Mouse (Mus musculus): ENCODE data around the gene Lig1. TPM values are rescaled to one million over a fixed set of nuclear protein-coding genes. Genes with fewer than 3 reads are reported as not detected.
"Not testable (repeated sequence)": the region's sequence is repeated elsewhere in the genome, so short reads cannot be mapped to it uniquely, and the experiment has no call there.

Lig1 gene
- polyA plus RNA-seq, 1 experiment from 2014 or later: 62.0 TPM

GRCm38 (mm10) chr7:13278308-13278891 is 1.3 kb downstream of the Lig1 start, which contains the start of gene Zswim9:
Gene Zswim9, minus strand, starts transcription at chr7:13278721.
- H3K36me3 ChIP-seq (ENCODE audit: control insufficient read depth, insufficient read depth, low read length): peaks cover 39% of the 10 kb centered on the region
- DNase-seq (ENCODE audit: low spot score) (peak; percentile 98), ATAC-seq (peak; percentile 99)

DNA sequence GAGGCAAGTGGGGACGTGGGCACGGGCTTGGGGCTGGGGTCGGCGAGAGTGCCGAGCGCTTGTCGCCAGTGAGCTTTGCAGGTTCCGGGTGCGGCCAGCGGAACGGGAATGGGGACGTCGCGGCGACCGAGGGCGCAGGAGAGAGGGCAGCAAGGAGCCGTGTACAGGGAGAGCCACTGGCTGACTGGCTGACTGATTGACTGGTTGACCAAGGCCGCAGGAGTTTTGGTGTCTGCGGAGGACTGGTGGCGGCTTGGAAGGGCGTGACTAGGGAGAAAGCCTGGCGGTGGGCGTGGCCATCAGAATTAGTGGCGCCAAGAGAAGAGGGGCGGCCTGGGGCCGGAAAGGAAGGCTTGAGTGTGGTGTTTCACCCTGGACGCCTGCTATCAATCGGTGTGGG is 1.9 kb downstream of the Lig1 start:
- not testable (repeated sequence) for H3K27me3 ChIP-seq (replicated peaks; ENCODE audit: control insufficient read depth, insufficient read depth, low read length); H3K9ac ChIP-seq (ENCODE audit: low read length); H3K9me3 ChIP-seq (replicated peaks; ENCODE audit: control insufficient read depth, low read length); H3K27ac ChIP-seq (ENCODE audit: low read depth, low read length); H3K4me1 ChIP-seq (ENCODE audit: control insufficient read depth, insufficient read depth, low read length); DNase-seq (ENCODE audit: low spot score)
- peak overlapping the region; percentile 53 for H3K4me2 ChIP-seq (ENCODE audit: low read length)
- WGBS: 2% methylated on average over 10 of the region's 29 CpGs
- ATAC-seq: peak; percentile 65
- peaks cover 36% of the 10 kb centered on the region for H3K36me3 ChIP-seq (ENCODE audit: control insufficient read depth, insufficient read depth, low read length)
- H3K4me3 ChIP-seq (ENCODE audit: low read depth, low read length): peak overlapping the region; percentile 55

More at GRCm38 (mm10) chr7:13278308-13278891, 1.3 kb downstream of the Lig1 start, which contains the start of gene Zswim9:
- H3K27me3 ChIP-seq (replicated peaks; ENCODE audit: control insufficient read depth, insufficient read depth, low read length): no peaks in the 10 kb centered on the region
- no peaks in the 10 kb centered on the region for H3K9me3 ChIP-seq (replicated peaks; ENCODE audit: control insufficient read depth, low read length)
- peaks cover 4% of the 10 kb centered on the region; the same call in 1 of the 2 replicates for H3K4me1 ChIP-seq (ENCODE audit: control insufficient read depth, insufficient read depth, low read length)
- peak within 1 kb of the TSS; percentile 69 for H3K9ac ChIP-seq (ENCODE audit: low read length)
- H3K4me3 ChIP-seq (ENCODE audit: low read depth, low read length): peak within 1 kb of the TSS; percentile 55
- peak within 1 kb of the TSS; percentile 53 for H3K4me2 ChIP-seq (ENCODE audit: low read length)
- H3K27ac ChIP-seq (ENCODE audit: low read depth, low read length): peak within 1 kb of the TSS; percentile 81
- under 1% methylated on average over 39 of the region's 39 CpGs for WGBS

DNA sequence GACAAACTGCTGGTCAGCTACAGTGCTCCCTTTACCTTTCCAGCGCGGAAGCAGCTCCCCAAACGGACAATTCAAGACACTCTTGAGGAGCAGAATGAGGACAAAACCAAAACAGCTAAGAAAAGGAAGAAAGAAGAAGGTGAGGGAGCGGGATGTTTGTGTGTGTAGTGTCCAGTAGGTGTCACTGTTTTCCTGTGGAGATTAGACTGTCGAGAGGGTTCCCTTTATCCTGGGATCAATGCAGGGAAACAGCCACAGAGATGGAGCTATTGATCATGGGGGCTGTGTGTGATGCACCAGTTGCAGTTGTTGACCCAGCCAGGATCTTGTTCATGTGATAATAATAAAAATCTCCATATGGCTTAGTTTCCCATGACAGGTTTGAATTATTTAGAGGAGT is 11.5 kb downstream of the Lig1 start:
- DNase-seq (ENCODE audit: low spot score): peak; percentile 70
- peak; percentile 70 for ATAC-seq

GRCm38 (mm10) chr7:13290041-13290675 is 13.1 kb downstream of the Lig1 start:
- WGBS: 97% methylated on average over 1 of the region's 1 CpGs
- H3K9me3 ChIP-seq (replicated peaks; ENCODE audit: control insufficient read depth, low read length): no peaks in the 10 kb centered on the region
- DNase-seq (ENCODE audit: low spot score) (no peak), ATAC-seq (no peak)
- no peak overlapping the region for H3K27ac ChIP-seq (ENCODE audit: low read depth, low read length)
- H3K27me3 ChIP-seq (replicated peaks; ENCODE audit: control insufficient read depth, insufficient read depth, low read length): no peaks in the 10 kb centered on the region
- no peaks in the 10 kb centered on the region for H3K4me1 ChIP-seq (ENCODE audit: control insufficient read depth, insufficient read depth, low read length)
- H3K4me2 ChIP-seq (ENCODE audit: low read length): no peak overlapping the region
- peaks cover 78% of the 10 kb centered on the region for H3K36me3 ChIP-seq (ENCODE audit: control insufficient read depth, insufficient read depth, low read length)
- H3K9ac ChIP-seq (ENCODE audit: low read length): no peak overlapping the region
- no peak overlapping the region for H3K4me3 ChIP-seq (ENCODE audit: low read depth, low read length)

More for the DNA sequence above, 11.5 kb downstream of the Lig1 start:
- no peak overlapping the region for H3K4me2 ChIP-seq (ENCODE audit: low read length)
- no peaks in the 10 kb centered on the region for H3K27me3 ChIP-seq (replicated peaks; ENCODE audit: control insufficient read depth, insufficient read depth, low read length)
- H3K27ac ChIP-seq (ENCODE audit: low read depth, low read length): no peak overlapping the region
- no peak overlapping the region for H3K9ac ChIP-seq (ENCODE audit: low read length)
- no peaks in the 10 kb centered on the region for H3K4me1 ChIP-seq (ENCODE audit: control insufficient read depth, insufficient read depth, low read length)
- peaks cover 77% of the 10 kb centered on the region for H3K36me3 ChIP-seq (ENCODE audit: control insufficient read depth, insufficient read depth, low read length)
- H3K9me3 ChIP-seq (replicated peaks; ENCODE audit: control insufficient read depth, low read length): no peaks in the 10 kb centered on the region
- no peak overlapping the region for H3K4me3 ChIP-seq (ENCODE audit: low read depth, low read length)
- 41% methylated on average over 5 of the region's 5 CpGs for whole genome bisulfite sequencing

GRCm38 (mm10) chr7:13291370-13291769 is 14.3 kb downstream of the Lig1 start:
- Histone ChIP-seq H3K4me2 (ENCODE audit: low read length) (no peak overlapping the region), H3K27me3 (replicated peaks; ENCODE audit: control insufficient read depth, insufficient read depth, low read length) (no peaks in the 10 kb centered on the region), H3K9ac (ENCODE audit: low read length) (no peak overlapping the region), H3K9me3 (replicated peaks; ENCODE audit: control insufficient read depth, low read length) (no peaks in the 10 kb centered on the region), H3K4me1 (ENCODE audit: control insufficient read depth, insufficient read depth, low read length) (no peaks in the 10 kb centered on the region), H3K36me3 (ENCODE audit: control insufficient read depth, insufficient read depth, low read length) (peaks cover 80% of the 10 kb centered on the region), H3K27ac (ENCODE audit: low read depth, low read length) (no peak overlapping the region), H3K4me3 (ENCODE audit: low read depth, low read length) (no peak overlapping the region)
- DNase-seq (ENCODE audit: low spot score) (no peak), ATAC-seq (no peak)
- 96% methylated on average over 2 of the region's 2 CpGs for WGBS

DNA sequence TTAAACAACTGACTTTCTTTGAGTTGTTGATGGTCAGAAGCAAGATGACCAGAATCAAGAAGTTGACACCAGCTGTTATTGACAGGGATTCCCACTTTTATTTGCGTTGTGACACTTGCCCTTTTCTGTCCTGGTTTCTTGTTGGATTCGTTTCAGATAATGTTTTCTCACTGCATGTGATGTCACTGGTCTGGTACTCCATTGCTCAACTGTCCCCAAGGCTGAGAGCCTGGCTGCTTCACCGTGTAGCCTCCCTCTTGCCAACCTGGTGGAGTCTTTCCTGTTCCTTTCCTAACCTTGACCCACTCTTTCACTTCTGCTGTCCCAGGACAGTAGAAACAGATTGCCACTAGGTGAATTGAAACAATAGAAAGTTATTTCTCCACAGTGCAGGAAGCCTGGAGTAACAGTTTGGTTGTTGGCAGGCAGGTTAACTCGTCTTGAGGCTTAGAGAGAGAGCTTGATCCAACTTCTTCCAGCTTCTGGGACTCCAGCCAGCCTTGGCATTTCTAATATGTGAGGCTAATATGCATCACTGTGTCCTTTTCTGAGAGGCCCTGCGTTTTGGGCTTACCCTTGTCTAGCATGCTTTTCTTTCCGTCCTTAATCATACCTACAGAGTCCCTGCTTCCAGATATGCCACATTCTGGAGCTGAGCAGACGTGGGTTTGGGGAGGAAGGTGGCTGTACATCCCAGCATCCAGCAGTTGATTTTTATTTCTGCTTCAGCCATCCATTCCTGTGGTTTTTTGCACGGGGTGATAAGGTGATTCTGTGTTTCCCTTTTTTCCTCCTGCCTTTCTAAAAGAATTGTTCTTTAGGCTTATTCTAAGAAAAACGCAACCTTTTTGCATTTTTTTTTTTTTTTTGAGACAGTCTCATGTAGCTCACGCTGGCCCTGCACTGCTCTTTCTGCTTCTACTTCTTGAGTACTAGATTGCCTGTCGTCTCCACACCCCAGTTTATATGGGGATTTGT is 17.1 kb downstream of the Lig1 start:
- Histone ChIP-seq H3K9ac (ENCODE audit: low read length) (no peak overlapping the region), H3K9me3 (replicated peaks; ENCODE audit: control insufficient read depth, low read length) (no peaks in the 10 kb centered on the region), H3K4me1 (ENCODE audit: control insufficient read depth, insufficient read depth, low read length) (no peaks in the 10 kb centered on the region), H3K27me3 (replicated peaks; ENCODE audit: control insufficient read depth, insufficient read depth, low read length) (no peaks in the 10 kb centered on the region), H3K4me3 (ENCODE audit: low read depth, low read length) (no peak overlapping the region), H3K27ac (ENCODE audit: low read depth, low read length) (no peak overlapping the region), H3K36me3 (ENCODE audit: control insufficient read depth, insufficient read depth, low read length) (peaks cover 88% of the 10 kb centered on the region), H3K4me2 (ENCODE audit: low read length) (no peak overlapping the region)
- DNase-seq (ENCODE audit: low spot score): no peak
- 88% methylated on average over 11 of the region's 11 CpGs for WGBS
- ATAC-seq: no peak

- no peak overlapping the region for H3K9ac ChIP-seq (ENCODE audit: low read length)
- H3K27ac ChIP-seq (ENCODE audit: low read depth, low read length): no peak overlapping the region
- ATAC-seq: no peak
- H3K4me2 ChIP-seq (ENCODE audit: low read length): no peak overlapping the region
- H3K4me3 ChIP-seq (ENCODE audit: low read depth, low read length): no peak overlapping the region
- H3K4me1 ChIP-seq (ENCODE audit: control insufficient read depth, insufficient read depth, low read length): no peaks in the 10 kb centered on the region
- no peaks in the 10 kb centered on the region for H3K9me3 ChIP-seq (replicated peaks; ENCODE audit: control insufficient read depth, low read length)
- DNase-seq (ENCODE audit: low spot score): no peak
- WGBS: 93% methylated on average over 7 of the region's 7 CpGs
- no peaks in the 10 kb centered on the region for H3K27me3 ChIP-seq (replicated peaks; ENCODE audit: control insufficient read depth, insufficient read depth, low read length)
- peaks cover 89% of the 10 kb centered on the region for H3K36me3 ChIP-seq (ENCODE audit: control insufficient read depth, insufficient read depth, low read length)
Observed at GRCm38 (mm10) chr7:13295256-13295655, 18.2 kb downstream of the Lig1 start.

- no peaks in the 10 kb centered on the region for H3K9me3 ChIP-seq (replicated peaks; ENCODE audit: control insufficient read depth, low read length)
- H3K4me1 ChIP-seq (ENCODE audit: control insufficient read depth, insufficient read depth, low read length): no peaks in the 10 kb centered on the region
- no peak overlapping the region for H3K9ac ChIP-seq (ENCODE audit: low read length)
- 96% methylated on average over 1 of the region's 1 CpGs for WGBS
- DNase-seq (ENCODE audit: low spot score) (no peak), ATAC-seq (no peak)
- H3K27me3 ChIP-seq (replicated peaks; ENCODE audit: control insufficient read depth, insufficient read depth, low read length): no peaks in the 10 kb centered on the region
- no peak overlapping the region for H3K4me3 ChIP-seq (ENCODE audit: low read depth, low read length)
- no peak overlapping the region for H3K27ac ChIP-seq (ENCODE audit: low read depth, low read length)
- peaks cover 89% of the 10 kb centered on the region for H3K36me3 ChIP-seq (ENCODE audit: control insufficient read depth, insufficient read depth, low read length)
- no peak overlapping the region for H3K4me2 ChIP-seq (ENCODE audit: low read length)
Observed at GRCm38 (mm10) chr7:13297636-13298035, 20.6 kb downstream of the Lig1 start.

All from forebrain, embryonic 14.5 days (tissue).